Mouse (Mus musculus) erythroid progenitor cell, adult 5-6 weeks (primary cell): Measurements from ENCODE around the gene Fbxo39. TPM values are rescaled to one million over a fixed set of nuclear protein-coding genes. Genes with fewer than 3 reads are reported as not detected.

Experiments used
- ATAC-seq: replicated peaks from 2 replicates; pipeline ENCODE4 v1.8.0; 2016; ENCODE audit warnings: moderate number of reproducible peaks, mild to moderate bottlenecking, moderate TSS enrichment, inconsistent platforms; ENCODE audit not compliant: poor library complexity, low FRiP score, severe bottlenecking
- total RNA-seq, 2 experiments: library from RNA; stranded (forward) in 1 of 2; stranded (reverse) in 1 of 2; fragments of 150-400 nt in 1 of 2; fragments of 186-747, 209-891 nt in 1 of 2; gene quantifications; 2 replicates each; pipeline versions ENCODE4 v1.2.3 to v1.2.4; 2015 to 2017; ENCODE audit warnings: low replicate concordance in 2 of 2

Gene Fbxo39
- total RNA-seq, 2 experiments from 2014 or later = not detected

DNA sequence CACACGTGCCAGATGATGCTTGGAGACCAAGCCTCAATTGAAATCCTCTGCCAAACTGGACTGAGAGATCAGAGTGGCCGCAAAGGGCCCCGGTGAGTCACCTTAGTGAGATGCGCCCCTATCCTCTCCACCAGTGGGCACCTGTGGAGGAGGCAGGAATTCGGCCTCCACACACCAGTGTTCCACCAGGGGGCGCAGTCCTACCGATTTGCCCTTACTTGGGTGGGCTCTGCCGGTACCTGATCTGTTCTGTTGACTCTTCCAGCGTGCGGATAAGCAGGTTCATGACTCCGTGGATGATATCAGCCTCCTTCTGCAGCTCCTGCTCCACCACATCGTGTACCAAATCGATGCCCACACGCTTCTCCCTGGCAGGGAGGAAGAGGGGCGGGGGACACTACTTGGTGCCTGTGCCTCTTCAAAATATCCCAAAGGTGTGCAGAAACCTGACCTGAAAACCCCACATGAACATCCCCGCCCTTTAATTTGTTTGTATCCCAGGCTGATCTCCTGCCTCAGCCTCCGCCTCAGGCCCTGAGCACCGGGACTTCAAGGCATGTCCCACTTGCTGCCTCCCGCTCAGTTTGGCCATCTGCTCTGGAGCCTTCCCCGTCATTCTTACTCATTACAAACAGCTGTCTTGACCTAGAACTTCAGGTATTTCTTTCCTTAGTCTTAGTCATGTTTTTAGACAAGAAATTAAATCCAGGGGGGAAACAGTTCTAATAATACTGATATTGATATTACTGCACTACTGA, 40.9 kb downstream of the Fbxo39 start:
- ATAC-seq = no peak; the same call in 1 of the 2 replicates

DNA sequence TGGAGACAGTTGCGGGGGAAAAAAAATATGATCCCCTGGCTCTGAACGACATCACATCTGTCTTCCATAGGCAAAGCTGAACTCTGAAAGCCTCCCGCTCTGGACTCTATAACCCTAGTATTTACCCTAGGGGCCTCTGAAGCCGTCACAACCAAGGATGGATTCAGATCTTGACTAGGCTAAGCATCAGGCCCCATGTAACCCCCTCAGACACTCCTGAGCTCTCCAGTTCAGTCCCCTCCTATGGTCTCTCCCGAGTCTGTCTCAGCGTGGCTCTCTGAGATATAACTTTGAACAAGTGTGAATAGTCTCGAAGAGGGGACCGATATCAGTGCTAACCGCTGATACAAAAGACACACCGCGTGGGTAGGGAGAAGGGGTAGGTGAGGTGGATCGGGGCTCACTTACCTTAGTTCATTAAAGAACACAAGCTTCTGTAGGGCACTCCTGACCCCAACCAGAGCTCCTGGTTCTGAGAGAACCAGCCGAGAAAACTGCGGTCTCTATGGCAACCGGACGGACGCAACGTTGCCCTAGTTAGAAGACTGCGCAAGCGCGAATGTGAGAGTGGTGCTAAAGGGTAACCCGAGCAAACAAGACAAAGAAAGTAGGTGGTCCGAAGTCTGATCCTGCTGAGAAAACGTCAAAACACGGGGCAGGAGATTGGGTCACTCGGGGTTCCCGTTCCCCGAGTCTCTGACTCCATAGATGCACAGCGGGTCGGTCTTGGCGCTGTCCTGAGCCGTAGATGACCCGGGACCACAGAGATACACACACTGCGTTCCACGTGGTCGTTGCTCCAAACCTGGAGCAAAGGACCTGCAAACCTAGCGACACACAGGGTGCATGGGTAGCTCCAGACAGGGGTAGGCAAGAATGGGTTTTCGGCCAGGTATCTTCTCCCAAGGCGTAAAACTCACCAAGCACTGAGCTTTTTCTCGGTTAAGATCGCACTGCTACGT, 47.4 kb downstream of the Fbxo39 start:
- ATAC-seq = no peak

DNA sequence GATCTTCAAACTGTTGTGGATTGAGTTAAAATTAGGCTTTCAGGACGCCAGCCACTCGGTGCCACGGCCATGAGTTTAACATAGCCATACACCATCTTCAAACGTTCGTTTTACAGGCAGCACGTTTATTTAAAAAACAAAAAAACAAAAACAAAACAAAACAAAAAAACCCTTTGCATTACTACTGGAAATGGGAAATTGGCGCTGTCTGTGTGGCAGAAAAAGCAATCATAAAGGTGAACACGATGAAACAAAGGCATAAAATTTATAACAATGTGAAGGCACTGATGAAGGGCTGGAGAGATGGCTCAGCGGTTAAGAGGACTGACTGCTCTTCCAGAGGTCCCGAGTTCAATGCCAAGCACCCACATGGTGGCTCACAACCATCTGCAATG, 48.1 kb downstream of the Fbxo39 start, which contains the start of gene Tekt1:
Gene Tekt1 (minus strand): TSS at position 96 of the 395 bp plus-strand sequence.
- no peak for ATAC-seq

DNA sequence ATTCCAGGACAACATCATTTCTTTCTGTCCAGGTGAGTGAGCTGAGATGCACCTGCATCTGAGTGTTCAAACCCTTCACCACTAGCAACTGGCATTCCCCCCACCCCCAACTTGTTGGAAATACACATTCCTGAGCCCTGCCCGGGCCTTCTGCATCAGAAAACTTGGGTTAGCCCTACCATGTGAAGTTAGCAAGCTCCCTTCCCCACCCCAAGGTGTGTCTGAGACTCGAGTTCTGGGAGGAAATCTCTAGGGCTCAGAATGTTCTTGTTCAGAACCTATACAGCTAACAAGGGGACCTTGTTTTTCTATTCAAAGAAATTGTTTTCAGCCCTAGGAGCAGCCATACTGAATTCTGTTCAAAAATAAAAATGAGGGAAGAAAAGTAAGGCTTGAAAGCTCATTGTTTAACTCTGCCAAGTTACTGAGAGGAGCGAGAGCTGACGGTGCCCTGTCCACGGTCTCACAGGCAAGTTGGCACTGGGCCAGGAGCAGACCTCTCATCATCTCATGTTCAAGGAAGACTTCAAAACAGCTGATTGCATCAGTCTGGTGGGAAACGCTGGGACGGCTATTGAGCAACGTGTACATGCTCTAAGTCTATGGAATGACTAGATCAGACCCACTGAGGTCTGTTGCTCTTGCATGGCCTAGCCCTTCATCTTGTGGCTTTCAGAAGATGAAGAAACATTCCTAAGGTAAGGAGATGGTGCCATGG, 49.4 kb downstream of the Fbxo39 start:
- 0 out of 2 replicates have a peak, but pooled peaks have one; percentile 30 for ATAC-seq

DNA sequence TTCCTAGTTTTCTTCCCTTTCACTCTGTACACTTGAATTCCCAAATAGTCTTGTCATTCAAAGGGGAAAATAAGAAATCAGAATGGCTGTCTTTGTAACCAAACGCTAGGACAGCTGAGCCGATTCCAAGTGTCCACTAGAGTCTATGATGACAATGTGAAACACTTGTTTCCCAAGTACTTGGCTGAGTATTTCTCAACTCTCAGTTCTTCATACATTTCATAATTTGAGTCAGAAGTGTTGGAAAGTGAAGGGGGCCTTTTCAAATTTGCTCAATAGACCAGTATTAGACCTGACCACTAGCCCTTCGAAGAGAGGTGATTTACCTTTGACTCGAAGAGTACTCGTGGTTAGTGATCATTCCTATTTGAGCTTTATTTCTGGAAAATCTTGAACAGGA, 50.3 kb downstream of the Fbxo39 start:
- no peak for ATAC-seq

DNA sequence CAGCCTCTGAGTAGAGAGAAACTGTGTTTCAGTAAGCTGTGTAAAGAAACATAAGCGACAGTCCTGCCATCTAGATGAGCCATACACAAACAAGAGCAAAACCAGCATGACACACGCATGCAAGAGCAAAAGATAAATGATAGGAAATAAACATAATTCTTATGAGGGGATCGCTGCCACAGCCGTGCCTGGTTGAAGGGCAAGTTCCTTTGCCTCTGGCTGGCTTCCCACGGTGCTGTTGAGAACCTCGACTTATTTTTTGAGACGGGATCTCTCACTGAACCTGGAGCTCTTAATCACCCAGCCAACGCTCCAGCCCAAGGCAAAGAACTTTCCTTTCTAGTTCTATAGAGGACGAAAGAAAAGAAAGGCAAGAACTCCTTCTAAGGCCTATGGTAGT, 51.9 kb downstream of the Fbxo39 start:
- ATAC-seq = no peak

DNA sequence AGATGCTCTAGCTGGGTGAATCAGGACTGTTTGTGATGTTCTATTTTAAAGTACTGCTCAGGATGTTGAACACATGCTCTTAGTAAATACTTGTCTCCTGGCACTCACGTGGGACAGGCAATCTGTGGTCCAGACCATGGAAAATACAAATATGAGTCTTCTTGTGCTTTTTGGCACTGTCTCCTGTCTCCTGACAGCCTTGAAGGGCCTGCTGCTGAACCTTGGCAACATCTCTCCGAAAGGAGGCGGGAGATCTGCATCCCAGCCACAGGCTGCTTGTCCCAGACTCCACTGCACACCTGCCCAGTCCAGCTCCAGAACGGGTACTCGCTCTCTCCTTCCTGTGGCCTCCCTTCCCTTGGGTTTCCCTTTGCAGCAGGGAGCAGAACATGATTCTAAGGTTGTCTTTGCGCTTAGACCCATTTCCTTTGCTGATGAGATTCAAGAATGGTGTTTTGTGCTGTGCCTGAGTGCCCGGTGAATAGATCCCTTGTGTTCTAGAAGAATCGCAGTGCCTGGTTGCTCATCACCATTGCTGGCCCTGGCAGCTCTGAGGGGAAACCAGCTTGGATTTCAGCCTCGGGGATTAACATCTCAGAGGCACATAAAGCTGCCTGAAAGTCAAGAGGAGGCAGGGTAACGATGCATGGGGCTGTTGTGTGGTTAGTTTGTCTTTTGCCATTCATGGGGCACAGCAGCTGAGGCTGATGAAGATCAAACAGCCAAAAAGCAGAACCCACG, 53.9 kb downstream of the Fbxo39 start:
- ATAC-seq = no peak

Other genes with a start within 250 kb of the Fbxo39 start
- gene Pitpnm3, start 178.7 kb upstream of the Fbxo39 start, total RNA-seq (2015; ENCODE audit: low replicate concordance) = not detected in 2 replicates
- not detected in 2 replicates for gene Pitpnm3, start 178.7 kb upstream of the Fbxo39 start, total RNA-seq (2017; ENCODE audit: low replicate concordance)
- not detected in 2 replicates for gene Gm43951, start 107.6 kb upstream of the Fbxo39 start, total RNA-seq (2015; ENCODE audit: low replicate concordance)
- 1.0 TPM in 1 of 2 replicates, not detected in the other for gene Gm43951, start 107.6 kb upstream of the Fbxo39 start, total RNA-seq (2017; ENCODE audit: low replicate concordance)
- 13.0 and 15.9 TPM in 2 replicates for gene 4933427D14Rik, start 107.0 kb upstream of the Fbxo39 start, total RNA-seq (2015; ENCODE audit: low replicate concordance)
- gene 4933427D14Rik, start 107.0 kb upstream of the Fbxo39 start, total RNA-seq (2017; ENCODE audit: low replicate concordance) = 8.1 and 21.0 TPM in 2 replicates
- gene Txndc17, start 106.9 kb upstream of the Fbxo39 start, total RNA-seq (2015; ENCODE audit: low replicate concordance) = 31.4 and 37.8 TPM in 2 replicates
- 5.0 and 10.8 TPM in 2 replicates for gene Txndc17, start 106.9 kb upstream of the Fbxo39 start, total RNA-seq (2017; ENCODE audit: low replicate concordance)
- gene Med31, start 98.9 kb upstream of the Fbxo39 start, total RNA-seq (2015; ENCODE audit: low replicate concordance) = 11.2 and 16.8 TPM in 2 replicates
- gene Med31, start 98.9 kb upstream of the Fbxo39 start, total RNA-seq (2017; ENCODE audit: low replicate concordance) = 3.3 and 4.0 TPM in 2 replicates
- gene Slc13a5, start 47.2 kb upstream of the Fbxo39 start, total RNA-seq (2015; ENCODE audit: low replicate concordance) = not detected in 2 replicates
- gene Slc13a5, start 47.2 kb upstream of the Fbxo39 start, total RNA-seq (2017; ENCODE audit: low replicate concordance) = not detected in 2 replicates
- 13.0 and 74.6 TPM in 2 replicates for gene Xaf1, start 12.8 kb upstream of the Fbxo39 start, total RNA-seq (2015; ENCODE audit: low replicate concordance)
- gene Xaf1, start 12.8 kb upstream of the Fbxo39 start, total RNA-seq (2017; ENCODE audit: low replicate concordance) = 18.9 and 26.5 TPM in 2 replicates
- gene Tekt1, start 48.0 kb downstream of the Fbxo39 start, total RNA-seq (2015; ENCODE audit: low replicate concordance) = not detected in 2 replicates
- not detected in 2 replicates for gene Tekt1, start 48.0 kb downstream of the Fbxo39 start, total RNA-seq (2017; ENCODE audit: low replicate concordance)
- gene Smtnl2, start 97.3 kb downstream of the Fbxo39 start, total RNA-seq (2015; ENCODE audit: low replicate concordance) = 1.4 TPM in 1 of 2 replicates, not detected in the other
- 0.26 and 0.30 TPM in 2 replicates for gene Smtnl2, start 97.3 kb downstream of the Fbxo39 start, total RNA-seq (2017; ENCODE audit: low replicate concordance)
- not detected in 2 replicates for gene Ggt6, start 121.1 kb downstream of the Fbxo39 start, total RNA-seq (2015; ENCODE audit: low replicate concordance)
- not detected in 2 replicates for gene Ggt6, start 121.1 kb downstream of the Fbxo39 start, total RNA-seq (2017; ENCODE audit: low replicate concordance)
- gene Mybbp1a, start 126.9 kb downstream of the Fbxo39 start, total RNA-seq (2015; ENCODE audit: low replicate concordance) = 37.5 and 82.2 TPM in 2 replicates
- gene Mybbp1a, start 126.9 kb downstream of the Fbxo39 start, total RNA-seq (2017; ENCODE audit: low replicate concordance) = 4.8 and 7.6 TPM in 2 replicates
- 0.72 and 5.0 TPM in 2 replicates for gene Spns2, start 175.5 kb downstream of the Fbxo39 start, total RNA-seq (2015; ENCODE audit: low replicate concordance)
- gene Spns2, start 175.5 kb downstream of the Fbxo39 start, total RNA-seq (2017; ENCODE audit: low replicate concordance) = 0.77 TPM in 1 of 2 replicates, not detected in the other
- 1.4 and 6.7 TPM in 2 replicates for gene Spns3, start 236.1 kb downstream of the Fbxo39 start, total RNA-seq (2015; ENCODE audit: low replicate concordance)
- 0.39 and 0.76 TPM in 2 replicates for gene Spns3, start 236.1 kb downstream of the Fbxo39 start, total RNA-seq (2017; ENCODE audit: low replicate concordance)